Mouse (Mus musculus): ENCODE data around the gene Zfp791. TPM values are rescaled to one million over a fixed set of nuclear protein-coding genes. Genes with fewer than 3 reads are reported as not detected.
"Not testable (repeated sequence)": the region's sequence is repeated elsewhere in the genome, so short reads cannot be mapped to it uniquely, and the experiment has no call there.

Gene Zfp791
- polyA plus RNA-seq, 1 experiment from 2014 or later: 5.3 TPM

GRCm38 (mm10) chr8:85090856-85091255 lies 32.0 kb downstream of the Zfp791 start:
- H3K4me2 ChIP-seq (ENCODE audit: low read length): no peak overlapping the region
- no peak overlapping the region for H3K4me3 ChIP-seq (ENCODE audit: low read depth, low read length)
- 91% methylated on average over 11 of the region's 11 CpGs for WGBS
- no peak overlapping the region for H3K27ac ChIP-seq (ENCODE audit: low read length)
- H3K4me1 ChIP-seq (ENCODE audit: control insufficient read depth, insufficient read depth, low read length): no peaks in the 10 kb centered on the region
- no peak for ATAC-seq
- no peaks in the 10 kb centered on the region for H3K27me3 ChIP-seq (ENCODE audit: control insufficient read depth, insufficient read depth, low read depth, low read length)
- peaks cover 4% of the 10 kb centered on the region; the same call in 1 of the 2 replicates for H3K36me3 ChIP-seq (ENCODE audit: control insufficient read depth, insufficient read depth, low read length)
- no peak overlapping the region for H3K9ac ChIP-seq (ENCODE audit: low read depth, low read length)
- H3K9me3 ChIP-seq (replicated peaks; ENCODE audit: control insufficient read depth, low read length, poor library complexity, severe bottlenecking): no peaks in the 10 kb centered on the region

DNA sequence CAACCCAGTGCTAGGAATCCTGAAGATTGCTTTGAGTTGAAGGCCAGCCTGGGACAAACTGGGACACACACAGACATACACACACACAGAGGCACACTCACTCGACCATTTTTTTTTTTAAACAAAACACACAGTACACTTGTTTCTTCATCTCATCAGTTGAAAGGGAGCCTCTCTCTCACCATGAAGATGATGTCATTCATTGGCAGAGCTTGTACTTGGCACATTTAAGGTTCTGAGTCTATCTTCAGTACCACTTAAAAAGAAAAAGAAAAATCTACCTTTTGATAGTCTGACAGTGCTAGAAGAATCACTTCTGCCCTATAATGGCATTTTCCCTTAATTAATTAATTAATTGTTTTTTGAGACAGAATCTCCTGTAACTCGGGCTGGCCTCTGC lies 34.1 kb downstream of the Zfp791 start:
- H3K4me2 ChIP-seq (ENCODE audit: low read length): no peak overlapping the region
- H3K27me3 ChIP-seq (ENCODE audit: control insufficient read depth, insufficient read depth, low read depth, low read length): no peaks in the 10 kb centered on the region
- H3K27ac ChIP-seq (ENCODE audit: low read length): no peak overlapping the region
- H3K9me3 ChIP-seq (replicated peaks; ENCODE audit: control insufficient read depth, low read length, poor library complexity, severe bottlenecking): no peaks in the 10 kb centered on the region
- H3K4me1 ChIP-seq (ENCODE audit: control insufficient read depth, insufficient read depth, low read length): peaks cover 6% of the 10 kb centered on the region
- no peak overlapping the region for H3K4me3 ChIP-seq (ENCODE audit: low read depth, low read length)
- no peak for ATAC-seq
- H3K36me3 ChIP-seq (ENCODE audit: control insufficient read depth, insufficient read depth, low read length): 0 out of 2 replicates have a peak, but pooled peaks cover 4% of the 10 kb centered on the region
- H3K9ac ChIP-seq (ENCODE audit: low read depth, low read length): no peak overlapping the region
- 85% methylated on average over 2 of the region's 2 CpGs for WGBS

GRCm38 (mm10) chr8:85086238-85086637 lies 36.7 kb downstream of the Zfp791 start:
- 89% methylated on average over 3 of the region's 3 CpGs for WGBS
- Histone ChIP-seq H3K9me3 (replicated peaks; ENCODE audit: control insufficient read depth, low read length, poor library complexity, severe bottlenecking) (no peaks in the 10 kb centered on the region), H3K4me1 (ENCODE audit: control insufficient read depth, insufficient read depth, low read length) (peaks cover 23% of the 10 kb centered on the region), H3K27me3 (ENCODE audit: control insufficient read depth, insufficient read depth, low read depth, low read length) (no peaks in the 10 kb centered on the region), H3K36me3 (ENCODE audit: control insufficient read depth, insufficient read depth, low read length) (0 out of 2 replicates have a peak, but pooled peaks cover 4% of the 10 kb centered on the region), H3K9ac (ENCODE audit: low read depth, low read length) (no peak overlapping the region), H3K27ac (ENCODE audit: low read length) (no peak overlapping the region), H3K4me3 (ENCODE audit: low read depth, low read length) (no peak overlapping the region), H3K4me2 (ENCODE audit: low read length) (no peak overlapping the region)
- no peak for ATAC-seq

DNA sequence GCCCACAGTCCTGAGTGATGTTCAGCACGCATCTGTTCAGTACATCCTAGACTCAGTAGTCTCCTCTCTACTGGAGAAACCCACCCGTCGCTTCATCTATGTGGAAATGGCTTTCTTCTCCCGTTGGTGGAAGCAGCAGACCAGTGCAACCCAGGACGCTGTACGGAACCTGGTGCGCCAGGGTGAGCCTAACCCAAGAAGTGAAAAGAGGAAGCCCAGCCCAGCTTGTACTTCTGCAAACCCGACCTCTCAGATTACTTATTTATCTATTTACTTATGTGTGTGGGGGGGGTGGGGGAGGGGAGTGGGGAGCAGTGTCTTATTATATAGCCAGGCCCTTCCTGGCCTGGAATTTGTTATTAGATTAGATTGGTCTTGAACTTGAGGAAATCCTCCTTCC lies 38.3 kb downstream of the Zfp791 start:
- Histone ChIP-seq H3K27ac (ENCODE audit: low read length) (no peak overlapping the region), H3K4me1 (ENCODE audit: control insufficient read depth, insufficient read depth, low read length) (peaks cover 28% of the 10 kb centered on the region), H3K27me3 (ENCODE audit: control insufficient read depth, insufficient read depth, low read depth, low read length) (no peaks in the 10 kb centered on the region), H3K4me2 (ENCODE audit: low read length) (no peak overlapping the region), H3K9me3 (replicated peaks; ENCODE audit: control insufficient read depth, low read length, poor library complexity, severe bottlenecking) (no peaks in the 10 kb centered on the region), H3K9ac (ENCODE audit: low read depth, low read length) (no peak overlapping the region), H3K36me3 (ENCODE audit: control insufficient read depth, insufficient read depth, low read length) (0 out of 2 replicates have a peak, but pooled peaks cover 4% of the 10 kb centered on the region), H3K4me3 (ENCODE audit: low read depth, low read length) (no peak overlapping the region)
- 93% methylated on average over 8 of the region's 8 CpGs for WGBS
- ATAC-seq: no peak

DNA sequence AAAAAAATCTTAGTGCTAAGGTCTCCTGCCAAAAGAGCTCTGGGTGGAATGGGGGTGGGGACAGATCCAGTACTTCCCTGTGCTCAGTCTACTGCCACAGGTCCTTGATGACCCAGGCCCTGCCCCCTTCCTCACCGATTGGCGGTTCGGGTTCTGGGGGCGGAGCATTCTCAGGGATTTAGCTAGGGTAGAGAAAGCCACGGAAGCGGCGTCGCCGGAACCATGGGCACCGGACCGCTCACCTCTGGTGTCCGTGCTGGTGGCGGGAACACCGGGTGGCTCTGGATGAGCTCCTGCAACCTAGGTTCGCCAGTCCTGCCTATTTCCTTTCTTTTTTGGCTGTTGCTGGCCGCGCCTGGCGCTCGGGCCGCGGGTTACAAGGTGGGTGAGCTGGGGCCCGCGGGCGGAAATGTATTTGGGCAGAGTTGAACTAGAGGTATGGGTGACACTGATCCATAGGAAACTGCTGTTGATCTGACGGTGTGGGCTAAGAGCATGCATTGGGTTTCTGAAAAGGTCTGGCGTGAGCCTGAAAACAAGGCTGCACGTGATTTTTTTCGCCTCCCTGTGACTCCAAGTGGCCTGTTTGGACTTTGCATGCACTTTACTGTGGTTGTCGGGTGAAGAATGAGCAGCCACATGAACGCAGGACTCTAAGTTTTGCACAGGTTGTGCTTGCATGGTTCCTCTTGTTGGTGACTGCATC lies 39.6 kb downstream of the Zfp791 start, which contains the start of gene Man2b1:
TSS of gene Man2b1 (plus strand) at position 163 of the 706 bp plus-strand sequence.
- Histone ChIP-seq H3K36me3 (ENCODE audit: control insufficient read depth, insufficient read depth, low read length) (no peaks in the 10 kb centered on the region), H3K4me2 (ENCODE audit: low read length) (peak within 1 kb of the TSS; percentile 80), H3K4me3 (ENCODE audit: low read depth, low read length) (peak within 1 kb of the TSS; percentile 65), H3K27ac (ENCODE audit: low read length) (peak within 1 kb of the TSS; percentile 2; the same call in 1 of the 2 replicates), H3K9me3 (replicated peaks; ENCODE audit: control insufficient read depth, low read length, poor library complexity, severe bottlenecking) (no peaks in the 10 kb centered on the region), H3K27me3 (ENCODE audit: control insufficient read depth, insufficient read depth, low read depth, low read length) (no peaks in the 10 kb centered on the region), H3K9ac (ENCODE audit: low read depth, low read length) (peak within 1 kb of the TSS; percentile 75), H3K4me1 (ENCODE audit: control insufficient read depth, insufficient read depth, low read length) (peaks cover 31% of the 10 kb centered on the region)
- peak; percentile 90 for ATAC-seq
- WGBS: under 1% methylated on average over 30 of the region's 30 CpGs

- not testable (repeated sequence) for H3K9ac ChIP-seq (ENCODE audit: low read depth, low read length); H3K9me3 ChIP-seq (replicated peaks; ENCODE audit: control insufficient read depth, low read length, poor library complexity, severe bottlenecking); H3K36me3 ChIP-seq (ENCODE audit: control insufficient read depth, insufficient read depth, low read length); H3K27me3 ChIP-seq (ENCODE audit: control insufficient read depth, insufficient read depth, low read depth, low read length); ATAC-seq; H3K4me2 ChIP-seq (ENCODE audit: low read length); H3K27ac ChIP-seq (ENCODE audit: low read length); H3K4me3 ChIP-seq (ENCODE audit: low read depth, low read length)
- peaks cover 31% of the 10 kb centered on the region for H3K4me1 ChIP-seq (ENCODE audit: control insufficient read depth, insufficient read depth, low read length)
- 93% methylated on average over 4 of the region's 4 CpGs for WGBS
Observed at GRCm38 (mm10) chr8:85082169-85082568, 40.7 kb downstream of the Zfp791 start.

DNA sequence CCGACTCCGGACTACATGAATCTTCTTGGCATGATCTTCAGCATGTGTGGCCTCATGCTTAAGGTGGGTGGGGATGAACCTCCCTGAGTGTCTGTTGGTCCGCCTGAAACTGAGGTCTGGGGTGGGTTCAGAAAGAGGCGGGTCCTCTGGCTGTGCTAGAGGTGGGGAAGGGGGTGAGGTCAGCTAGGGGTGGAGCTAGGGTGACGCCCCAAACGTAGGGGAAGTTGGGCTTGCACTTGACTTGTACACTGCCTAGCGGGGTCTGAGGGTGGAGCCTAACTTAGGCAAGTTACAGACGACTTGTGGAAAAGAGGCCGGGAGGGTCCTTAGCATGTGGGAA lies 41.7 kb downstream of the Zfp791 start, which contains the start of gene Wdr83:
TSS of gene Wdr83 (minus strand) at position 91 of the 340 bp plus-strand sequence.
- Histone ChIP-seq H3K9me3 (replicated peaks; ENCODE audit: control insufficient read depth, low read length, poor library complexity, severe bottlenecking) (no peaks in the 10 kb centered on the region), H3K4me3 (ENCODE audit: low read depth, low read length) (peak within 1 kb of the TSS; percentile 92), H3K4me1 (ENCODE audit: control insufficient read depth, insufficient read depth, low read length) (peaks cover 31% of the 10 kb centered on the region), H3K36me3 (ENCODE audit: control insufficient read depth, insufficient read depth, low read length) (no peaks in the 10 kb centered on the region), H3K27me3 (ENCODE audit: control insufficient read depth, insufficient read depth, low read depth, low read length) (no peaks in the 10 kb centered on the region), H3K9ac (ENCODE audit: low read depth, low read length) (peak within 1 kb of the TSS; percentile 89), H3K27ac (ENCODE audit: low read length) (peak within 1 kb of the TSS; percentile 71), H3K4me2 (ENCODE audit: low read length) (peak within 1 kb of the TSS; percentile 84)
- ATAC-seq: peak; percentile 12
- 3% methylated on average over 9 of the region's 9 CpGs for WGBS

- H3K9ac ChIP-seq (ENCODE audit: low read depth, low read length): peak within 1 kb of the TSS; percentile 89
- 0% methylated on average over 30 of the region's 30 CpGs for WGBS
- peaks cover 31% of the 10 kb centered on the region for H3K4me1 ChIP-seq (ENCODE audit: control insufficient read depth, insufficient read depth, low read length)
- peak within 1 kb of the TSS; percentile 92 for H3K4me3 ChIP-seq (ENCODE audit: low read depth, low read length)
- H3K27me3 ChIP-seq (ENCODE audit: control insufficient read depth, insufficient read depth, low read depth, low read length): no peaks in the 10 kb centered on the region
- H3K4me2 ChIP-seq (ENCODE audit: low read length): peak within 1 kb of the TSS; percentile 84
- H3K9me3 ChIP-seq (replicated peaks; ENCODE audit: control insufficient read depth, low read length, poor library complexity, severe bottlenecking): no peaks in the 10 kb centered on the region
- peak within 1 kb of the TSS; percentile 71 for H3K27ac ChIP-seq (ENCODE audit: low read length)
- peak; percentile 7; the same call in 1 of the 2 replicates for ATAC-seq
- H3K36me3 ChIP-seq (ENCODE audit: control insufficient read depth, insufficient read depth, low read length): peaks cover under 1% of the 10 kb centered on the region; the same call in 1 of the 2 replicates
Observed at GRCm38 (mm10) chr8:85080532-85081215, 42.2 kb downstream of the Zfp791 start, which contains the start of gene Wdr83os. Gene Wdr83os (plus strand): TSS chr8:85080740.

DNA sequence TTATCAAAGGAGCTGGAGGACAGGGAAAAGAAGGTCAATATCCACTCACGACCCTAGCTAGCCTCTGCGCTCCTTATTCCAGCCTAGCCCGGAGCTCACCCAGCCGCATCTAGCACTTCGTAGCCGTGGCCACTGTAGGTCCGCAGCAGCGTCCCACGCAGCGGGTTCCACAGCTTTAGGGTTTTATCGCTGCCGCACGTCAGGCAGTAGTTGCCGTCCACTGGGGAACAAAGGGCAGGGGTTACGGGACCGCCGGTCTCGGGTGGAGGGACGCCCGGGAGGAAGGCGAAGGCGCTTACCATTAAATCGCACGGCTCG lies 42.7 kb downstream of the Zfp791 start:
- ATAC-seq: no peak
- peaks cover 5% of the 10 kb centered on the region; the same call in 1 of the 2 replicates for H3K36me3 ChIP-seq (ENCODE audit: control insufficient read depth, insufficient read depth, low read length)
- H3K9ac ChIP-seq (ENCODE audit: low read depth, low read length): peak overlapping the region; percentile 89
- H3K4me3 ChIP-seq (ENCODE audit: low read depth, low read length): peak overlapping the region; percentile 92
- H3K27ac ChIP-seq (ENCODE audit: low read length): peak overlapping the region; percentile 71
- H3K9me3 ChIP-seq (replicated peaks; ENCODE audit: control insufficient read depth, low read length, poor library complexity, severe bottlenecking): no peaks in the 10 kb centered on the region
- WGBS: under 1% methylated on average over 25 of the region's 25 CpGs
- no peaks in the 10 kb centered on the region for H3K27me3 ChIP-seq (ENCODE audit: control insufficient read depth, insufficient read depth, low read depth, low read length)
- H3K4me1 ChIP-seq (ENCODE audit: control insufficient read depth, insufficient read depth, low read length): peaks cover 31% of the 10 kb centered on the region
- peak overlapping the region; percentile 84 for H3K4me2 ChIP-seq (ENCODE audit: low read length)

Measured in midbrain, embryonic 16.5 days (tissue).